Mouse (Mus musculus): ENCODE data around the gene Gm9844. TPM values are rescaled to one million over a fixed set of nuclear protein-coding genes. Genes with fewer than 3 reads are reported as not detected.

Gm9844 gene
- polyA plus RNA-seq, 1 experiment: 6.4 TPM

DNA sequence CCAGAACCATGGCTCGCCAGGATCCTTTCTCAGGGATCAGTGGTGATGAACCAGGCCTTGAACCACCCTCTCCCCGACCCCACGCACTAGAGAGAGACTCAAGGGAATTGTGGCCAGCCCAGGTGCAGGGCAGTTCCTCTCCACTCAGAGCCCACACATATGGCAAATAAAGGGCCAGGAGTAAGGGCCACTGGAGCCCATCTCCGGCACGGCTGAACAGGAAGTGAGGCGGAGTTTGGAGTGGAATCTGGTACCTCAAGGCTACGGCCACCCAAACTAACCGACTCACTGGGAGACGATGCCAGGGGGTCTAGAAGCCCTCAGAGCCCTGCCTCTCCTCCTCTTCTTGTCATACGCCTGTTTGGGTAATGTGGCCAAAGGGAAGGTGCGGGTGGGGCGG lies 35.2 kb downstream of the Gm9844 start, which contains the start of gene Cd79a:
Cd79a (plus strand) TSS at position 158 of the 400 bp plus-strand sequence.
- no peak for DNase-seq
- TF ChIP-seq CTCF (IDR thresholded peaks at IDR 0.05; ENCODE audit: borderline replicate concordance, insufficient read depth, low read depth, low read length) (no peak), POLR2A (IDR thresholded peaks at IDR 0.05; ENCODE audit: borderline replicate concordance, insufficient read depth, low read length) (no peak)
- Histone ChIP-seq H3K27me3 (ENCODE audit: control insufficient read depth, insufficient read depth, low read length) (no peaks in the 10 kb centered on the region), H3K4me3 (replicated peaks; ENCODE audit: insufficient read depth, low read depth, low read length) (no peak within 1 kb of the TSS), H3K27ac (ENCODE audit: insufficient read depth, low read length) (no peak within 1 kb of the TSS), H3K4me1 (ENCODE audit: control insufficient read depth, insufficient read depth, low read length) (no peaks in the 10 kb centered on the region)
- 82% methylated on average over 12 of the region's 12 CpGs for WGBS

- Histone ChIP-seq H3K4me3 (replicated peaks; ENCODE audit: insufficient read depth, low read depth, low read length) (no peak overlapping the region), H3K27ac (ENCODE audit: insufficient read depth, low read length) (no peak overlapping the region), H3K4me1 (ENCODE audit: control insufficient read depth, insufficient read depth, low read length) (no peaks in the 10 kb centered on the region), H3K27me3 (ENCODE audit: control insufficient read depth, insufficient read depth, low read length) (no peaks in the 10 kb centered on the region)
- 80% methylated on average over 5 of the region's 5 CpGs for WGBS
- TF ChIP-seq POLR2A (IDR thresholded peaks at IDR 0.05; ENCODE audit: borderline replicate concordance, insufficient read depth, low read length) (no peak), CTCF (IDR thresholded peaks at IDR 0.05; ENCODE audit: borderline replicate concordance, insufficient read depth, low read depth, low read length) (no peak)
- no peak for DNase-seq
Measured at GRCm38 (mm10) chr7:24897959-24898358, 35.9 kb downstream of the Gm9844 start.

DNA sequence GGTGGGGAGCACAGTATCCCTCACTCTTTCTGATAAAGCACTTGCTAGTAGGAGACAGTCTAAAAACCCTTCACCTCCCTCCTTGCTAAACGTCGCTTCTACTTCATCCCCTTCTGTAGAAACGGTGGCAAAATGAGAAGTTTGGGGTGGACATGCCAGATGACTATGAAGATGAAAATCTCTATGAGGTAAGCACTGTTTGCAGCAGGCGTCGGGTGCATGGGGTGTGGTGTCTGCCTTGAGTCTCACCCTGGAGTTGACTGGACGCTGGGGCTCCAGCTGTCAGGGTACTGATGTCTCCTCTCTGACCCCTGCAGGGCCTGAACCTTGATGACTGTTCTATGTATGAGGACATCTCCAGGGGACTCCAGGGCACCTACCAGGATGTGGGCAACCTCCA lies 39.1 kb downstream of the Gm9844 start:
- TF ChIP-seq CTCF (IDR thresholded peaks at IDR 0.05; ENCODE audit: borderline replicate concordance, insufficient read depth, low read depth, low read length): no peak
- TF ChIP-seq POLR2A (IDR thresholded peaks at IDR 0.05; ENCODE audit: borderline replicate concordance, insufficient read depth, low read length): no peak
- no peak overlapping the region for H3K4me3 ChIP-seq (replicated peaks; ENCODE audit: insufficient read depth, low read depth, low read length)
- 44% methylated on average over 6 of the region's 6 CpGs for WGBS
- no peak for DNase-seq
- H3K27me3 ChIP-seq (ENCODE audit: control insufficient read depth, insufficient read depth, low read length): no peaks in the 10 kb centered on the region
- H3K27ac ChIP-seq (ENCODE audit: insufficient read depth, low read length): no peak overlapping the region
- peaks cover 3% of the 10 kb centered on the region; the same call in 1 of the 2 replicates for H3K4me1 ChIP-seq (ENCODE audit: control insufficient read depth, insufficient read depth, low read length)

- DNase-seq: no peak
- TF ChIP-seq CTCF (IDR thresholded peaks at IDR 0.05; ENCODE audit: borderline replicate concordance, insufficient read depth, low read depth, low read length) (no peak), POLR2A (IDR thresholded peaks at IDR 0.05; ENCODE audit: borderline replicate concordance, insufficient read depth, low read length) (no peak)
- 73% methylated on average over 1 of the region's 1 CpGs for WGBS
- no peak overlapping the region for H3K4me3 ChIP-seq (replicated peaks; ENCODE audit: insufficient read depth, low read depth, low read length)
- peaks cover 3% of the 10 kb centered on the region; the same call in 1 of the 2 replicates for H3K4me1 ChIP-seq (ENCODE audit: control insufficient read depth, insufficient read depth, low read length)
- no peaks in the 10 kb centered on the region for H3K27me3 ChIP-seq (ENCODE audit: control insufficient read depth, insufficient read depth, low read length)
- no peak overlapping the region for H3K27ac ChIP-seq (ENCODE audit: insufficient read depth, low read length)
Measured at GRCm38 (mm10) chr7:24901842-24902241, 39.8 kb downstream of the Gm9844 start.

DNA sequence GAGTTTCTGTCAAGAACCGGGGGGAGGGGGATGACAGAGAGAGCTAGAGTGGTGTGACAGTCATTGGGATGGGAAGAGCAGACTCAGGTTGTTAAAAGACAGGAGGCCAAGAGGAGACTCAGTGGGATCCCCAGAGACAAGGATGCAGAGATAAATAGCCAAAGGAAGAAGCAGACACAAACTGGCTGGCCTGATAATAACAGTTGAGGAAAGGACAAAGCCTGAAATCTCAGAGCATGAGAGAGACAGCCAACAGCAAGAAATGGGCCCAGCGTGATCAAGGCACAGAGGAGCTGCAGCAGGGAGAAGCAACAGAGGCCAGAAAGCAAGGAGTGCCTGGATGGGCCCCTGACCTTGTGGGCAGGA lies 40.2 kb downstream of the Gm9844 start:
- no peak for TF ChIP-seq CTCF (IDR thresholded peaks at IDR 0.05; ENCODE audit: borderline replicate concordance, insufficient read depth, low read depth, low read length)
- TF ChIP-seq POLR2A (IDR thresholded peaks at IDR 0.05; ENCODE audit: borderline replicate concordance, insufficient read depth, low read length): no peak
- no peak for DNase-seq
- WGBS: 61% methylated on average over 2 of the region's 2 CpGs
- Histone ChIP-seq H3K27me3 (ENCODE audit: control insufficient read depth, insufficient read depth, low read length) (no peaks in the 10 kb centered on the region), H3K27ac (ENCODE audit: insufficient read depth, low read length) (peak overlapping the region; percentile 57), H3K4me1 (ENCODE audit: control insufficient read depth, insufficient read depth, low read length) (peaks cover 3% of the 10 kb centered on the region; the same call in 1 of the 2 replicates), H3K4me3 (replicated peaks; ENCODE audit: insufficient read depth, low read depth, low read length) (peak overlapping the region; percentile 77)

DNA sequence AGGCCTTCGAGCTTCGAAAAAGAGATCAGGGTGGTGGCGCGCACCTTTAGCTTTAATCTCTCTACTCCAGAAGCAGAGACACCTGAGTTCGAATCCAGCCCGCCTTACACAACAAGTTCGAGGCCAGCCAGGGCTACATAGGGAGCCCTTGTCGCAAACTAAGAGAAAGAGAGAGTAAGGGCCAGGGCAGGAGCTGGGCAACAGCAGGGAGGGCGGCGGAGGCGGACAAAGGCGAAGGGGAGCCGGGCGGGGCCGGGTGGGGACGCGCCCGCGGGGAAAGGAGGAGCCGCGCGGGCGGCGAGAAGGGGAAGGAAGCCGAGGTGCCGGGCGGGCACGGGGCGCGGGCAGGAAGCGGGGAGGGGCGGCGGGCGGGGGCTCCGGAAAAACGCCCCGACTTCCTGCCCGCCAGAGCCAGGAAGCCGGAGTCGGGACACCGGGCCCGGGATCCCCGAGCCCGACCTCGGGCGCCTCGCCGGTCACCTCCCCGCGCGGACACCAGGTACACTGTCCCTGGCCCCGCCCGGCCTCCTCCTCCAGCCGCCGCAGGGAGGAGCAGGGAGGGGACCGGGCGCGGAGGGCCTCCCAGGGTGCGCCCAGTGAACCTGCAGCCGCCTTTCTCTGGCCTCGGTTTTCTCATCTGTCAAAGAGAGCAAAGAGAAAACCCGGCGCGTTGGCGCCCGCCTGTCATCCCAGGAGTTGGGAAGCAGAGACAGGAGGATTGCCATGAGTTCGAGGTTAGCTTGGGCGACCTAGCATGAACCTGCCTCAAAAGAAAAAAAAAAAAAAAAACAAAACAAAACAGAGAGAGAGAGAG lies 40.8 kb downstream of the Gm9844 start, which contains the start of gene Arhgef1:
Arhgef1 (plus strand) TSS at position 283 of the 814 bp plus-strand sequence.
- Histone ChIP-seq H3K4me3 (replicated peaks; ENCODE audit: insufficient read depth, low read depth, low read length) (peak within 1 kb of the TSS; percentile 77), H3K4me1 (ENCODE audit: control insufficient read depth, insufficient read depth, low read length) (peaks cover 3% of the 10 kb centered on the region; the same call in 1 of the 2 replicates), H3K27ac (ENCODE audit: insufficient read depth, low read length) (peak within 1 kb of the TSS; percentile 68), H3K27me3 (ENCODE audit: control insufficient read depth, insufficient read depth, low read length) (no peaks in the 10 kb centered on the region)
- TF ChIP-seq POLR2A (IDR thresholded peaks at IDR 0.05; ENCODE audit: borderline replicate concordance, insufficient read depth, low read length) (no peak), CTCF (IDR thresholded peaks at IDR 0.05; ENCODE audit: borderline replicate concordance, insufficient read depth, low read depth, low read length) (no peak)
- WGBS: 6% methylated on average over 65 of the region's 68 CpGs
- DNase-seq: peak; percentile 62 to 68

DNA sequence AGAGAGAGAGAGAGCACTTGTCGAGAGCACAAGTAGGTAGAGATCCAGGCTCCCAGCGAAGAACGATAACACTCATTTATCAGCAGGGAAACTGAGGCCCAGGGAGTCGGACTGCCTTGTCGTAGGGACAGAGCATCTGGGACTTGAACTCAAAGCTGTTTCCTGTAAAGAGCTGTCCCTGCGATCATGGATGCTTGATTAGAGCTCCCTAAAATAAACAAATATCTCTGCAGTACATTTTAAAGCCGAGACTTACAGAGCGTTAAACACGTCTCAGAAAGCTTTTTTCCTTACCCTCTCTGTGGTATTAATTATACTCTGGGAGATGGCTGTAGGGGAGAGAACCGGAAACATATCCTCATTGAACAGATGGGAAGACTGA lies 41.4 kb downstream of the Gm9844 start:
- Histone ChIP-seq H3K4me3 (replicated peaks; ENCODE audit: insufficient read depth, low read depth, low read length) (peak overlapping the region; percentile 77), H3K4me1 (ENCODE audit: control insufficient read depth, insufficient read depth, low read length) (peaks cover 3% of the 10 kb centered on the region; the same call in 1 of the 2 replicates), H3K27me3 (ENCODE audit: control insufficient read depth, insufficient read depth, low read length) (no peaks in the 10 kb centered on the region), H3K27ac (ENCODE audit: insufficient read depth, low read length) (peak overlapping the region; percentile 68; the same call in 1 of the 2 replicates)
- no peak for TF ChIP-seq CTCF (IDR thresholded peaks at IDR 0.05; ENCODE audit: borderline replicate concordance, insufficient read depth, low read depth, low read length)
- no peak for TF ChIP-seq POLR2A (IDR thresholded peaks at IDR 0.05; ENCODE audit: borderline replicate concordance, insufficient read depth, low read length)
- DNase-seq: no peak
- 36% methylated on average over 10 of the region's 10 CpGs for WGBS

DNA sequence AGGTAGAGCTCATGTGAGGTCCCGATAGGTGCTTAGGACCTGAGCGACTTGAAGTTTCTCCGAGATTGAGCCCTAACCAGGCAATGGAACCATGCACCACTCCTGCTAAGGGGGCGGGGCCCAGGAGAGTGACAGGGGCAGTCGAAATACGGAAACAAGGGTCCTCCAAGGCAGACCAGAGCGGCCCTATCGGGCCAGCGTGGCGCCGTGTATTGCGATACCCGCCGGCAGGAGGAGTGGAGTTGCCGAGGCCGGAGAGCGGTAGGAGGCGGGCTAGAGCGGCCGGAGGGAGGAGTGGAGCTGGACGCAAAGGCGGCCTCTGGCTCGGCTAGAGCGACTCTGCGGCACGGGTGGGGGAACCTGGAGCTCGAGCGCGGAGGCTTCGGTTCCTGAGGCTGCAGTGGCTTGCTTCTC lies 42.1 kb downstream of the Gm9844 start:
- H3K27ac ChIP-seq (ENCODE audit: insufficient read depth, low read length): peak overlapping the region; percentile 42; the same call in 1 of the 2 replicates

More for the DNA sequence above, 42.1 kb downstream of the Gm9844 start:
- DNase-seq: peak; percentile 96 to 99
- Histone ChIP-seq H3K27me3 (ENCODE audit: control insufficient read depth, insufficient read depth, low read length) (no peaks in the 10 kb centered on the region), H3K4me1 (ENCODE audit: control insufficient read depth, insufficient read depth, low read length) (peaks cover 3% of the 10 kb centered on the region; the same call in 1 of the 2 replicates), H3K4me3 (replicated peaks; ENCODE audit: insufficient read depth, low read depth, low read length) (peak overlapping the region; percentile 86)
- under 1% methylated on average over 26 of the region's 30 CpGs for WGBS
- no peak for TF ChIP-seq CTCF (IDR thresholded peaks at IDR 0.05; ENCODE audit: borderline replicate concordance, insufficient read depth, low read depth, low read length)
- TF ChIP-seq POLR2A (IDR thresholded peaks at IDR 0.05; ENCODE audit: borderline replicate concordance, insufficient read depth, low read length): 0 out of 2 replicates have a peak, but pooled peaks have one; percentile 52

All from cerebellum, adult 2 months (tissue).